8 mouse cellular contexts compared by ENCODE assay signal in the genomic region with DNA sequence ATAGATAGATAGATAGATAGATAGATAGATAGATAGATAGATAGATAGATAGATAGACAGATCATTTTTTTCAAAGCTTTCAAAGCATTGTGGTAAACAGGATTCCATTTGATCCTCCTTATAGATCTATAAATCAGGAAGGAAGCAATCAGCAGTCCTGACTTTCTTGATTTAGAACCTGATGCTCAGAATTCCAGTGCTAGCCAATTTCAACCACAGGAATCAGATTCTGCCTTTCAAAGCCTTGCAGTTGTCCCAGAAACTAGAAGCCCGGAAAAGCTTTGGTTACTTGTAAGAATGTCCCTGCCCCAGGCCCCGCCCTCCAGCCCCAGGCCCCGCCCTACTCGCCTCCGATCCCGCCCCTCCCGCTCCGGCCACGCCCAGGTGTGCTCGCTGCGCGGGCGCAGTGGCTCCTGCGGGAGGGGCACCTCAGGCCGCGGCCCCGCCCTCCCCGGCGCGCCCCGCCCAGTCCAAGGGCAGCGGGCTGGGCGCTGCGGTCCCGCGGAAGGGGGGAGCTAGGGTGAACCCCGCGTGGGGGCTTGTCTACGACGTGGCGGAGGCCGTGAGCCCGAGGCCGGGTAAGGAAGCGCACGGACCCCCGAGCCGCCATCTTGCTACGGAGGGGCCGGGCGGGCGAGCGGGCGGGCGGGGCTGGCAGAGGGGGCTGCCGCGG. TPM values are rescaled to one million over a fixed set of nuclear protein-coding genes. Genes with fewer than 3 reads are reported as not detected.
DNase-seq lines count a peak whose midpoint lies in the region; ATAC-seq lines count a peak whose summit lies in the region.

Gene Svbp (plus strand): TSS at position 398 of the 673 bp plus-strand sequence.

- peak; percentile 86 for DNase-seq in T-cell, adult 2 months (ENCODE audit: low spot score)
- peak; percentile 75 to 88 for DNase-seq in cerebellum, postnatal 36 days
- peak; percentile 74 to 77 for DNase-seq in frontal cortex, postnatal 36 days (ENCODE audit: low spot score in 2 of 2)
- DNase-seq in hindbrain, embryonic 14.5 days (ENCODE audit: low spot score) = peak; percentile 86
- DNase-seq in layer of hippocampus, postnatal 36 days = peak; percentile 79 to 82
- peak; percentile 84 for DNase-seq in lung, postnatal 25 days (ENCODE audit: low spot score)
- peak; percentile 71 for DNase-seq in retina, adult 2 months (ENCODE audit: low read depth, low spot score)
- peak; percentile 87 to 90 for DNase-seq in thymus, postnatal 36 days

- H3K9ac ChIP-seq in hindbrain, embryonic 14.5 days = peak within 1 kb of the TSS; percentile 82

- H3K27ac ChIP-seq in hindbrain, embryonic 14.5 days = peak within 1 kb of the TSS; percentile 88

- peak within 1 kb of the TSS; percentile 88 for H3K4me3 ChIP-seq in hindbrain, embryonic 14.5 days (replicated peaks; ENCODE audit: low read length)

- H3K9me3 ChIP-seq in hindbrain, embryonic 14.5 days (ENCODE audit: control insufficient read depth, low read length) = no peaks in the 10 kb centered on the region

- peaks cover 19% of the 10 kb centered on the region for H3K4me1 ChIP-seq in hindbrain, embryonic 14.5 days (replicated peaks; ENCODE audit: control insufficient read depth, insufficient read depth, low read length)

- peak; percentile 92 for ATAC-seq in hindbrain, embryonic 14.5 days (ENCODE audit: low FRiP score)

- H3K27me3 ChIP-seq in hindbrain, embryonic 14.5 days (ENCODE audit: control insufficient read depth, insufficient read depth, low read length) = no peaks in the 10 kb centered on the region

- peak within 1 kb of the TSS; percentile 79 for H3K4me2 ChIP-seq in hindbrain, embryonic 14.5 days (replicated peaks)

- 0 out of 2 replicates have a peak, but pooled peaks cover 3% of the 10 kb centered on the region for H3K36me3 ChIP-seq in hindbrain, embryonic 14.5 days (replicated peaks; ENCODE audit: control insufficient read depth, insufficient read depth)

- WGBS in hindbrain, embryonic 14.5 days = 1% methylated on average over 43 of the region's 47 CpGs

RNA-seq across cellular contexts. Expression of gene Svbp, which starts in this region (rescaled TPM):
- polyA plus RNA-seq in hindbrain, embryonic 14.5 days (2014; fragmentation: Nextera tagmentation; extraction: Ambion mirVana) = 221 and 251 TPM in 2 replicates
- total RNA-seq in layer of hippocampus, postnatal 36 days (2021) = 10 to 100 TPM; 16.3 to 19.8 TPM

Comparison
In these comparisons a context has a peak if more than half of its experiments do, and no peak if none do; other contexts are left out.
1. Peak in every context shown above with its lines: DNase-seq, ATAC-seq, H3K4me3 ChIP-seq and H3K27ac ChIP-seq.